Mouse (Mus musculus): ENCODE data around the gene Gm9507. TPM values are rescaled to one million over a fixed set of nuclear protein-coding genes. Genes with fewer than 3 reads are reported as not detected.
"Not testable (repeated sequence)": the region's sequence is repeated elsewhere in the genome, so short reads cannot be mapped to it uniquely, and the experiment has no call there.

The Gm9507 gene
- polyA plus RNA-seq, 1 experiment = not detected

- not testable (repeated sequence) for DNase-seq (ENCODE audit: extremely low spot score in 1 of 2, low spot score in 1 of 2)
Observed at GRCm38 (mm10) chr10:77776844-77777243, 34.8 kb downstream of the Gm9507 start, which contains the start of gene Gm7138. TSS of gene Gm7138 (minus strand) at chr10:77776944.

GRCm38 (mm10) chr10:77772142-77772541, 39.5 kb downstream of the Gm9507 start:
- DNase-seq (ENCODE audit: extremely low spot score in 1 of 2, low spot score in 1 of 2) = not testable (repeated sequence)

DNA sequence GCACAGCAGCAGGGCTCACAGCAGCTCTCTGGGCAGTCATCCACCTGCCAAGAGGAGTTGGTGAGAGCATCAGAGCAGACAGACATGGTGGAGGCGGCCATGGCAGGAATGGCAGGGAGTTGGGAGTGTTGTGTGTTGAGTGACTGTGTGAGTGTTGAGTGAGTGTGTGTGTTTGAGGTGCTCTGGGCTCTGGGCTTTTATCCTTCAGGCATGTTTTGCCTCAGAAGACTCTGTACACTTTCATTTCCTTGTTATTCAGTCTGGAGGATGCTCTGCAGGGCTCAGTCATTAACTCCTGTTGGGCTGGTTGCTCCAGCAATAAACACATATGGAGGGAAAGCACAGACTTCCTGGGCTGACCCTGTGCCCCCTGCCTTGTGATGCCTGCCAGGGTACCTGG, 40.4 kb downstream of the Gm9507 start, which contains the start of gene Gm3238:
TSS of gene Gm3238 (minus strand) at position 101 of the 400 bp plus-strand sequence.
- DNase-seq (ENCODE audit: extremely low spot score in 1 of 2, low spot score in 1 of 2) = not testable (repeated sequence)

GRCm38 (mm10) chr10:77769727-77770126, 41.9 kb downstream of the Gm9507 start:
- DNase-seq (ENCODE audit: extremely low spot score in 1 of 2, low spot score in 1 of 2) = no peak

Other genes starting within 250 kb of the Gm9507 start
- 125 and 132 TPM in 2 replicates for gene Pttg1ip, start 230.1 kb downstream of the Gm9507 start, polyA plus RNA-seq (2012; rRNA removed)
- gene Sumo3, start 205.7 kb downstream of the Gm9507 start, polyA plus RNA-seq (2012; rRNA removed) = 358 and 364 TPM in 2 replicates
- gene Gm49325, start 205.6 kb downstream of the Gm9507 start, polyA plus RNA-seq (2012; rRNA removed) = 15.9 and 23.0 TPM in 2 replicates
- gene Ube2g2, start 189.6 kb downstream of the Gm9507 start, polyA plus RNA-seq (2012; rRNA removed) = 47.9 and 51.8 TPM in 2 replicates
- 0.04 TPM in 1 of 2 replicates, not detected in the other for gene Tspear, start 125.3 kb downstream of the Gm9507 start, polyA plus RNA-seq (2012; rRNA removed)
- not detected in 2 replicates for gene Gm19402, start 121.1 kb downstream of the Gm9507 start, polyA plus RNA-seq (2012; rRNA removed)
- gene Gm9508, start 114.6 kb downstream of the Gm9507 start, polyA plus RNA-seq (2012; rRNA removed) = not detected in 2 replicates
- gene Gm10272, start 105.2 kb downstream of the Gm9507 start, polyA plus RNA-seq (2012; rRNA removed) = not detected in 2 replicates
- not detected in 2 replicates for gene Gm10024, start 100.4 kb downstream of the Gm9507 start, polyA plus RNA-seq (2012; rRNA removed)
- gene Gm10142, start 96.0 kb downstream of the Gm9507 start, polyA plus RNA-seq (2012; rRNA removed) = not detected in 2 replicates
- gene Krtap12-1, start 91.2 kb downstream of the Gm9507 start, polyA plus RNA-seq (2012; rRNA removed) = not detected in 2 replicates
- gene Gm10100, start 85.4 kb downstream of the Gm9507 start, polyA plus RNA-seq (2012; rRNA removed) = not detected in 2 replicates
- gene Gm18596, start 69.2 kb downstream of the Gm9507 start, polyA plus RNA-seq (2012; rRNA removed) = not detected in 2 replicates
- not detected in 2 replicates for gene Gm9736, start 60.5 kb downstream of the Gm9507 start, polyA plus RNA-seq (2012; rRNA removed)
- not detected in 2 replicates for gene Gm3233, start 52.2 kb downstream of the Gm9507 start, polyA plus RNA-seq (2012; rRNA removed)
- gene Gm3238, start 40.5 kb downstream of the Gm9507 start, polyA plus RNA-seq (2012; rRNA removed) = not detected in 2 replicates
- not detected in 2 replicates for gene Gm7138, start 34.9 kb downstream of the Gm9507 start, polyA plus RNA-seq (2012; rRNA removed)
- not detected in 2 replicates for gene Gm3250, start 29.3 kb downstream of the Gm9507 start, polyA plus RNA-seq (2012; rRNA removed)
- not detected in 2 replicates for gene Gm7137, start 23.6 kb downstream of the Gm9507 start, polyA plus RNA-seq (2012; rRNA removed)
- not detected in 2 replicates for gene Gm9639, start 16.8 kb downstream of the Gm9507 start, polyA plus RNA-seq (2012; rRNA removed)
- gene Gm19668, start 12.7 kb downstream of the Gm9507 start, polyA plus RNA-seq (2012; rRNA removed) = not detected in 2 replicates
- not detected in 2 replicates for gene Gm2696, start 2.8 kb upstream of the Gm9507 start, polyA plus RNA-seq (2012; rRNA removed)
- gene Krtap10-4, start 15.3 kb upstream of the Gm9507 start, polyA plus RNA-seq (2012; rRNA removed) = not detected in 2 replicates
- gene Krtap10-10, start 24.1 kb upstream of the Gm9507 start, polyA plus RNA-seq (2012; rRNA removed) = not detected in 2 replicates
- not detected in 2 replicates for gene Gm36176, start 35.0 kb upstream of the Gm9507 start, polyA plus RNA-seq (2012; rRNA removed)
- gene Gm10318, start 41.0 kb upstream of the Gm9507 start, polyA plus RNA-seq (2012; rRNA removed) = not detected in 2 replicates
- not detected in 2 replicates for gene Gm3285, start 50.1 kb upstream of the Gm9507 start, polyA plus RNA-seq (2012; rRNA removed)
- 5.6 and 6.3 TPM in 2 replicates for gene Lrrc3, start 90.7 kb upstream of the Gm9507 start, polyA plus RNA-seq (2012; rRNA removed)
- gene Trpm2, start 158.7 kb upstream of the Gm9507 start, polyA plus RNA-seq (2012; rRNA removed) = 22.5 and 28.3 TPM in 2 replicates
- gene 1810043G02Rik, start 166.7 kb upstream of the Gm9507 start, polyA plus RNA-seq (2012; rRNA removed) = 66.6 and 82.8 TPM in 2 replicates
- 164 and 180 TPM in 2 replicates for gene Pfkl, start 198.2 kb upstream of the Gm9507 start, polyA plus RNA-seq (2012; rRNA removed)
- gene Dnmt3l, start 230.1 kb upstream of the Gm9507 start, polyA plus RNA-seq (2012; rRNA removed) = 0.34 and 0.52 TPM in 2 replicates
- 0.13 and 0.30 TPM in 2 replicates for gene Aire, start 231.8 kb upstream of the Gm9507 start, polyA plus RNA-seq (2012; rRNA removed)

Measured in frontal cortex, adult 2 months (tissue).